Mouse (Mus musculus) fibroblast of lung, adult 2 months (primary cell): ENCODE results near the gene 1110065P20Rik.
A peak's percentile ranks its signal among the peaks of the same experiment; 100 is the strongest.

ENCODE experiments used
- DNase-seq: peaks from one replicate; pipeline ENCODE4 v3.0.0-alpha.2; 2011; ENCODE audit warnings: low read depth

The 1110065P20Rik gene

DNA sequence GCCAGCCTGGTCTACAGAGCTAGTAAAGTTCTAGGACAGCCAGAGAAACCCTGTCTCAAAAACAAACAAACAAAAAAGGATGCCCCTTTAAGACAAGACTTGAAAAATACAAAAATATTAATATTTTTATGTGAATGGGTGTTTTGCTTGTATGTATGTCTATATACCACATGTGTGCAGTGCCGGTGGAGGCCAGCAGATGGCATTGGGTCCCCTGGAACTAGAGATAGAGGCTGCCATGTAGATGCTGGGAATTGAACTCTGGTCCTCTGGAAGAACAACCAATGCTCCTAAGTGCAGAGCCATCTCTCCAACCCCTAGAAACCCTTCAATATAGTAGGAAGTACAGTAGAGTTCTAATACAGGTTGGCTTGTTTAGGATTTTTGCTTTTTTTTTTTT lies 10.0 kb downstream of the 1110065P20Rik start:
- DNase-seq: no peak

DNA sequence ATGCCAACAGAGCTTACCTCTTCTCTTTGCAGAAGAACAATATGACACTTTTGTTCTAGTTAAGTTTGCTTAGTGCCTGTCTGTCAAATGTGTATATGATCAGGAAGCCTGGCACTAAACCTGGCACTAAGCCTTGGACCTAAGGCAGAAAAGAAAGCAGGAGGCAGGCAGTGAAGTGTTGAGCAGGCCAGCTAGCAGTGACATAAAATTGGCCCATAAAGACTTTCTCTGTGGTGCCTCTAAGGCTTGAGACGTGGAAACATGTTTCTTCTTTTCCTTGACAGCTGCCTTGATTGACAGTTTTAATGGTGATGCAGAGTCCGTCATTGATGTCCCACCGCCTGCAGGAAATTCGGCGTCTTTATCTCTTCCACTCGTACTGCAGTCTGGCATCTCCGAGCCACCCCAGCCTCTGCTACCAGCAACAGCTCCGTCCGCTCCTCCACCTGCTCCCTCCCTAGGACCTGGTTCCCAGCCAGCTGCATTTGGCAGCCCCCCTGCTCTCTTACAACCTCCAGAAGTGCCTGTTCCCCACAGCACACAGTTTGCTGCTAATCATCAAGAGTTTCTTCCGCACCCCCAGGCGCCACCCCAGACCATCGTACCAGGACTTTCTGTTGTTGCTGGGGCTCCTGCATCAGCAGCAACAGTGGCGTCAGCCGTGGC lies 12.8 kb downstream of the 1110065P20Rik start:
- DNase-seq: no peak

DNA sequence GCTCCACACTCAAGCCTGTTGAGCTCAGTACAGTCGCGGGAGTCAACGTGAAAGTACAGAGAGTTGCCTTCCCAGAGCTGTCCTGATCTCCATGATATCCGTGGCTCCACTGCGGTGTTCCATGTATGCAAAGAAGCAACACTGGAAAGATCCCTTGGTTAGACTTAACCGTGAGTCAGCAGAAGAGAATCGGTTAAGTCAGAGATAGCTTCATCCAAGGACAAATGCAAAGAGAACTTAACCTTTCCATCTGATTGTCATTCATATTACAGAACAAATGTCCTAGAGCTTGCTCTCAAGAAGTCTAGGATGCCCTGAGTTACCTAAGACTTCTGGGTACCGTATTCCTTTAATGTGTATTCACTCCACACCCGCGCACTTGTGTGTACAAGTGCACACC lies 18.2 kb downstream of the 1110065P20Rik start:
- no peak for DNase-seq

DNA sequence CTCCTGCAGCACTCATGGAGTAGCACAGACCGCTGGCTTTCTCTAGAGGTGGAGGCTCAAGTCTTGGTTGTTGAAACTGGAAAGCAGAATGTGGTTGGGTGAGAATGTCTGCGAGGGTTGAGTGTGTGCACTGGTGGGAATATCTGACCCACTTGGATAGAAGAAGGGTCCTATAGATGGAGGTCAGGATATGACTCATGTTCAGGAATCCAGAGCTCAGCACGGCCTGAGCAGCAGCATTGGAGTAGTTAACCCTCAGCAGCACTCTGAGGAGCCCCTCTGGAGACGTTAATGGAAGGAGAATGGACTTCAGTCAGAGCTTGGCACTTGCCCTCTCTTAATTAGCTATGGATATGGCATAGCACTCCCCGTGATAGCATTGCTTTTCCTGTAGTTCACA lies 21.3 kb downstream of the 1110065P20Rik start:
- DNase-seq: no peak

DNA sequence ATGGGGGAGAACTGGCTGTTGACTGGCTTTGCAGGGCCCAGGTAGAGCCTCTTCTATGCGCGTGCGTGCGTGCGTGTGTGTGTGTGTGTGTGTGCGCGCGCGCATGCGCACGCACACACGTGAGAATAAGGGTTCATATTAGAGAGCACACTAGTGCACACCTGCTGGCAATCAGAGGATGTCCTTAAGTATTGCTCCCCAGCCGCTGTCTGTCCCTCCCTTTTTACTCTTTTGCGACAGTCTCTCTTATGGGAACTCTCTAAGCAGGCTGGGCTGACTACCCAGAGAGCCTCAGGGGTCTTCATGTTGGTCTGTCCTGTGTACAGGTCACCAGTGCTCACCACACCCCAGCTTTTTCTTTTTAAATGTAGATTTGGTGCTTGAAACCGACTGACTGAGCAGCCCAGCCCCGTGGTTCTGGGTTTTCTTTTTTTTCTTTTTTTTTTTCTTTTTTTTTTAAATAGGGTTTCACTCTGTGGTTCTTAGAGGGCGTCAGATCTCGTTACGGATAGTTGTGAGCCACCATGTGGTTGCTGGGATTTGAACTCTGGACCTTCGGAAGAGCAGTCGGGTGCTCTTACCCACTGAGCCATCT lies 25.5 kb downstream of the 1110065P20Rik start:
- no peak for DNase-seq

DNA sequence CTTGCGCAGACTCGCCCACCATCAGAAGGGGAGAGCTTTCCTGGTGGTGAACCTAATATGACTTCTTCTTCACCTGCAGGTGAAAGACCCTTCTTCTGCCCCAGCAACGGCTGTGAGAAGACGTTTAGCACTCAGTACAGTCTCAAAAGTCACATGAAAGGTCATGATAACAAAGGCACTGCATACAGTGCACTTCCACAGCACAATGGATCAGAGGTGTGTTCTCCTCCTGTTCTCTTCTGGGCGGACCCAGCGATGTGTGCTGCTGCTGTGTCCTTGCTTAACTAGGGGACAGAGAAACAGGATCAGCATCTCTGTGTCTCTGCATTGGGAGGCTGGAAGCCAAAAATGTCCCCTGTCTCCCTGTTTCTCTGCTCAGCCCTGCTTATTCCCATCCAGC lies 26.0 kb downstream of the 1110065P20Rik start:
- no peak for DNase-seq

DNA sequence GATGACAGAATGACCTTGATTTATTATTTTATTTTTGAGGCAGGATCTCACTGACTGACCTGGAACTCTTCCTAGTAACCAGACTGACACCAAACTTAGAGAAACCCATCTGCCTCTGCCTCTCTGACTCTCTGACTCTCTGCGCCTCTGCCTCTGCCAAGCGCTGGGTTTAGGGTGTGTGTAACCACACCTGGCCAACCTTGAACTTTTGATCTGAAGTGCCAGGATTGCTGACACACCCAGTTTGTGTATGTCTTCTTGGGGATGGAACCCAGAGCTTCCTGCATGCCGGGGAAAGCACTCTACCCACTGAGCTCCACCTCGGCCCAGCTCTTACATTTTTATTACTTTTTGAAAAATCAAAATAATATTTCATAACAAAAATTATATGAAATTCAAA lies 32.2 kb downstream of the 1110065P20Rik start:
- DNase-seq: no peak

DNA sequence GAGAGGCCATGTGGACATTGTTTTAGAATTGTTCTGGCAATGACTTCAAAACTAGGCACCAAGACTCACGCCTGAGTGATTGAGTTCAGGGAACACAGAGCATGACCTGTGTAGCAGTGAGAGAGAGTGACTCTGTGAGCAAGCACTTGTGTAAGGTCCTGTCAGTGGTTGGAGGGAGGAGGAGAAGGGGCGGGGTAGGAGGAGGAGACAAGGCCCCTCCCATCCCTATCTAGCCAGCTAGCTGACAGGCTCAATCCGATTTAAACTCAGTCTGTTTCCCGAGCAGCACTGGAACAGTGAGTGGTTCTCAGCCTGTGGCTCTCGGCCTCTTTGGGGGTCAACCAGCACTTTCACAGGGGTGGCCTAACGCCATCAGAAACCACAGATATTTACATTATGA lies 33.2 kb downstream of the 1110065P20Rik start:
- peak; percentile 72 for DNase-seq

DNA sequence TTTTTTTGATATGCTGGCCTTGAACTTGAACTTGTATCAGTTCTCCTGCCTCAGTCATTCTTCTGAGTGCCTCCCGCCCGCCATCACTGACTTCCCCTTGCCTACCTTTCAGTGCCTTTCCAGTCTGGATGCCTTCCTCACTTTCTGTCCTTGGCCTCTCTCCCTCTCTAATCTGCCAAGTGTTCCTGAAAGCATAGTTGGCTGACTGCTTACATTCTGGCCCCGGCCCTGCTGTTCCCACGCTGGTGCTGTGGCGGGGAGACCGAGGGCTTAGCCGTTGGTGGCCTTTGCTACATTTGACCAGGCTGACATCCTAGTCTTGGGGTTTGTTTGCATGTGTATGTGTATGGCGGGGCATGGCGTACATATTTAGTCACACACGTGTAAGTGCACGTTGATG lies 35.1 kb downstream of the 1110065P20Rik start:
- DNase-seq: no peak

DNA sequence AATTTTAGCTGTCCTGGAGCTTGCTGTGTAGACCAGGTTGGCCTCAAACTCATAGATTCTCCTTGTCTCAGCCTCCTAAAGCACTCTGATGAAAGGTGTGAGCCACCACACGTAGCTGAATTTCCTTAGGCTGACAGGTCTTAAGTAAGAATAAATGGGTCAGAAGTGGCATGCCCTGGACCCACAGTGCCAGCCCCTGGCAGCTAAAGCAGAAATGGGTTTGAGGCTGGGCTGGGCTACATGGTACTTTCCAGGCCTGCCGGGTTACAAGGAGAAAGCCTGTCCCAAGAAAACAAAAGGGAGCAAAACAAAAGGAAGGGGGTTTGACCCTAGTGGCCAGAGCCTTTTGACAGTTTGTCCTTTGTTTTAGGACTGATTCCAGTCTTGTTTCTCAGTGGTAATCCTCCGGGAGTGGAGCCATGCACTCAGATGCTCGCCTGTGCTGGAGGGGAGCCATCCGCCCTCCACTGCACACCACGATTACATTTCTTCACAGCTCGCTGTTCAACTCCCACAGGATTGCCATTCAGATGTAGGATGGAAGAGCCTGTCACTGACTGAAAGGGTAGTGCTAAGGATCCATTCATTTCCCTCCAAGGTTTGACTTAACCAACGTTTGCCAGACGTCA lies 39.5 kb downstream of the 1110065P20Rik start:
- no peak for DNase-seq

DNA sequence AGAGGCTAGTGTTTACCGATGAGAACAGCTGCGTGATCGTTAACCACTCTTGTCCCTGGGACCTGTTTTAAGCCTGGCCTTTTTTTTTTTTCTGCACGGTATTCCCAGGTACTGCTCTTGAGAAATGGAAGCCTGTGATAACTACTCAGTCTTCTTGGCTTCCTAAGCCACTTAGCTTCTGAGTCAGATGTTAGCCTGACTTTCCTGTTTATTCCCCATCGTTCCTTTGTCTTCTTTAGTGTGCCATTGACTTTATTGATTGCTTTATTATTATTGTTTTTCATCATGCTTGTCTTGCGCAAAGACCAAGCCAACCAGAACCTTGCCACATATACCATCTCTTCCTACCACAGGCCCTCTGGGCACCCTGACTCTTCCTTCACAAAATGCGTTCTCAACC lies 40.9 kb downstream of the 1110065P20Rik start:
- no peak for DNase-seq

DNA sequence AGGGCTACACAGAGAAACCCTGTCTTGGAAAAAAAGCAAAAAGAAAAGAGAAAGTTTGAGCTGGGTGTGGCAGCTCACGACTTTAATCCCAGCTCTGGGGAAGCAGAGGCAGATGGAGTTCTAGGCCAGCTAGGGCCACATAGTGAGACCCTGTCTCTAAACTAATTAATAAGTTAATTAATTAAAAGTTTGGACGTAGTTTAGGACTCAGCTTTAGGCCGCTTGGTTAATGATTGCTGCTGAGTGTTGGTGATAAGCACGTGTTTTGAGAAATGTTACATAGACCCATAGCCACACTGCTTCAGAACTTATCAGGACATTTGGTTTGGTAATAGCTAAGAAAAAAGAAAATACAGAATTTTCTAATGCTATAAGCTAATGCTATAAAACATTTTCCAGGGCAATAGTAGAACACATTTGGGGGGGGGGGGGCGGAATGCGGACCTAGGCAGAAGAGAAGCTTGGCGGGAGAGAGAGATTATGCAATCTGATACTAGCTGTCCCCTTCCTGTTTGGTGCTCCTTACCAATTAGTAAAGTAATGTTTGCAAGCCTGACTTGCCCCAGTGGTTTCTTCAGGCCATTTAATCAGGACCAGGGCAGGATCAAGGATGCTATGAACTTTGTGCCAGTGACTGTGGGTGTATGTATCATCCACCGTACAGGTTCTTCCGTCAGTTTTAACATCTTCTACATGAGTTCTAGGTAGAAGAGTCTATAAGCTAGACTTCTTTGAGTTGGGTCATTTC lies 41.7 kb downstream of the 1110065P20Rik start:
- DNase-seq: no peak

DNA sequence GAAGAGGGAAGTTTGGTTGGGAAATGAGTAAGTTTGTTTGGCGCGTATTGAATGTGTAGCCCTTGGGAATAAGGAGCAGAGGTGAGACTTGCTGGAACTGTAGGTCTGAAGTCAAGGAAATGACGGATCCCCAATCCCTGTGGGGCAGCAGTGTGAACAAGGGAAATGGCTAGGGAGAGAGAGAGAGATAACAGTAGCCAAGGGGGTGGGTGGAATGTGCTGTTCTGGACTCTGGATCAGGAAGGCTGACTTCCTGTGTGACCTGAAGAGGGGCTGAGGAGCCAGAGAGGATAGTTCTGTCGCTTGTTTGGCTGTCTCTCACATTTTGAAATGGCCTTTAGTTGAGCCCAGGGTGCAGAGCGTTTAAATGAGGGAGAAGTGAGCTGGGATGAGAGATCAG lies 42.5 kb downstream of the 1110065P20Rik start:
- DNase-seq: no peak

DNA sequence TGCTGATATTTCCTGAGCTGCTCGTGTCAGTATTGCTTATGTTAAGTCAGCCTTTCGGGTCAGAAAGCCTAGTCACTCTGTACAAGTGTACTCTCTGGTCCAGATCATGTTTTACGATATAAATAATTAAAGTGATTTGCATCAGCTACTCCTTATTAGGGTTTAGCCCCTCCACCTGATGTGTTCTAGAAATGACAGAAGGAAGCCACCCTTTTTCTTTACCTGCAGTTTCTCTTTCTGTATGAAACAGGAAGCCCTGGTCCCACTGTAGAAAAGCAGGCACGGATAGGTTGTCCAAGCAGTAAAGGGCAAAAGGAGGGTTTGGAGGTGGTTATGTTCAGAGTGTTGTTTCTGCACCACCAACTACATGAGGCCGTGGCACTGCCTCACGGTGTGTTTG lies 47.6 kb downstream of the 1110065P20Rik start:
- no peak for DNase-seq

DNA sequence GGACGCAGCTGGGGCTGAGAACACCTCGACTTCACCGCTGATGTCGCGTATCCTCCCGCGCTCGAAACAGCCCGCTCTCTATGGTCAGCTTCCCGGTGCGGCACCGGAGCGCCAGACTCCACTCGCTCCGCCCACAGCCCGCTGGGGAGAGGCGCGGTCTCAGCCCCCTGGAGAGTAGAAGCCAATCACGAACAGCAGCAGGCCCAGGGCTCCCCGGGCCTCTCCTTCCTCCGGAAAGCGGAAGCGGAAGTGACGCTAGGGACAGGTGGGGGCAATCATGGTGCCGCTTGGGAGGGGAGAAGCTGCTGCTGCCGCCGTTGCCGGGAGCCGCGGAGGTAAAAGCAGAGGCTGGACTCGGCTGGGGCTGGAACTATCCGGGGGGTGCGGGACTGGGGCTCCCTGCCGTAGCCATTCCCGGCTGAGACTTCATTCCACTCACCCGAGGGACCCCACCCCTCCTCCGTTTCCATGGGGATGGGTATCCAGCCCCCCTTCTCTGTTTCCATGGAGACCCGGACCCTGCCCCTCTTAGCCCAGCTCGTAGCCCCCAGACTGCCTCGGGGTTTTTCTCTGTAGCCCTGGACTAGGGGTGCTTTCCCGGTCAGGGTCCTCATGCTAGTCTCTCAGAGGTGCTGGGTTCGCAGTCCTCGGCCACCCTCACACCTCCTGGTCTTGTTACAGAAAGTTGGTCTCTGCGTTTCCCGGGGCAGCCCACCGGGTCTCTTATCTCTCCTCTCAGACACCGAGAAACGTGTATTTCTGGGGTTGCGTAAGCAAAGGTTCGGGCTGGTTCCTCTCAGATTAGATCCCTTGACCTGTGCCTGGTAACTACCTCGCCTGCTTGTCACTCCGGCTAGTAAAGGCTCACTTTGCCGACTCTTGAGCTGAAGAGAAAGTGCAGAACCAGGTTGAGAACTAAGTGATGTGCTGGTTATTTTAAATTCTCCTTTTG lies 48.4 kb downstream of the 1110065P20Rik start:
- peak; percentile 87 for DNase-seq

DNA sequence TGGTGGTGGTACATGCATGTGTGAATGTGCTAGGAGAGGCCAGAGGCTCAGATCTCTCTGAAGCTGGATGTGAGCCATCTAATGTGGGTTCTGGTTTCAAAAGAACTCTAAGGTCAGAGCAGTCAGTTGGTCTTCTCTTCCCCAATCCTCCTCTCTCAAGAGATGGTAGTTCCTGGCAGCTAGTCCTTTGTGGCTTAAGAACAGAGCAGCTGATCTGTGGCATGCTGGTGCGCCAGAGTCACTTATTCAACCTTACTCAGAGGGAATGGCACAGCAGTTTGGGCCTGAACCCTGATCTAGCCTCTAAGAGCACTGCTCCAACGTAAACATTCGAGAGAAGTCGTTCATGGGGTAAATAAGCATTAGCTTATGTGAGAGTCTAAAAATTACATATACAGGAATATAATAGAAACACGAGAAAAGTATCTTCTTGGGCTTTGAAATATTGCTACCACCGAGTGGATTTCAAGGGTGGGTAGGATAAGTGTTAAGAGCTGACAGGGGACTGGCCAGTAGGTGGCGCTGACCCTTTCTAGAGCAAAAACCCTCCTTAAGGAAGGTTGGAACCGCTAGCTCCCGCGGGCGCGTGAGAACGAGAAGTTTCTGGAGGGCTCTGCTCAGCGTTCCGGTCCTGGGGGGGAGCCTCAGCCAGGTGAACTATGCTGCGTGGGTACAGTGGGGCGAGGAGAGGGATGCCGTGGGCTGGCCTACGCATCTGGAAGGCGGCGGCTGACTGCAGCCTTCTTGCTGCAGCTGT lies 49.3 kb downstream of the 1110065P20Rik start, which contains the start of gene Mtf1:
TSS of gene Mtf1 (plus strand) at position 553 of the 757 bp plus-strand sequence.
- DNase-seq: peak; percentile 61
